In the genomic region with DNA sequence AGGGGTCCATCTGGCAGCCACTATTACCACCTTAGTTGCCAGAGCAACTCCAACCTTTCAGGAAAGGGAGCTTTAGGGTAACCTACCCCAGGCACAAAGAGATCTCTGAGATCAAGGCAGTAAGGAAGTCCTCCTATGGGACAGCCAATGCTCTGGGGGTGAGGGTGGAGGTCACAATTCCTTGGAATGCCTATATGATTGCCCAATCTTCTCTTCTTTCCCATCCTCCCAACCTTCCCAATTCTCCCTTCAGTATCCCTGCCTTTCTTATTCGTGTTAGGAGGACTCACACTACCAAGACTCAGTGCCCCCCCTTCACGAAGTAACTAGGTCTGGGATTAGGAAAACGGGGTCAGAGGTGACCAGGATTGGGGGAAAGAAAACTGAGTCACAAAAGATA, we compare ENCODE assay signal across 1 mouse cellular context.
TF ChIP-seq lines count a peak whose summit lies in the region.

No protein-coding gene starts in this region.

TF ChIP-seq in MEL, 35 proteins besides CTCF, POLR2A, EP300 and RAD21:
- TF ChIP-seq MAZ (IDR thresholded peaks at IDR 0.05; ENCODE audit: low read depth, low read length) (no peak), HCFC1 (IDR thresholded peaks at IDR 0.05; ENCODE audit: low read depth, low read length) (no peak), CHD1 (IDR thresholded peaks at IDR 0.05; ENCODE audit: low read depth, low read length) (no peak), TCF12 (IDR thresholded peaks at IDR 0.05; ENCODE audit: low read depth, low read length) (no peak), ELF1 (IDR thresholded peaks at IDR 0.05; ENCODE audit: low read depth, low read length) (no peak), ETS1 (IDR thresholded peaks at IDR 0.05; ENCODE audit: low read depth, low read length) (no peak), TAL1 (IDR thresholded peaks at IDR 0.05; ENCODE audit: low read length) (no peak), UBTF (IDR thresholded peaks at IDR 0.05; ENCODE audit: borderline replicate concordance, insufficient read depth, low read depth, low read length) (no peak), ZKSCAN1 (IDR thresholded peaks at IDR 0.05; ENCODE audit: low read depth, low read length) (no peak), GABPA (IDR thresholded peaks at IDR 0.05; ENCODE audit: low read depth, low read length) (no peak), KAT2A (conservative IDR thresholded peaks at IDR 0.05; ENCODE audit: low read depth, low read length) (no peak), USF2 (IDR thresholded peaks at IDR 0.05; ENCODE audit: borderline replicate concordance in 1 of 2, insufficient read depth in 1 of 2, low read depth in 1 of 2, low read length in 2 of 2) (no peak), TBP (IDR thresholded peaks at IDR 0.05; ENCODE audit: low read depth, low read length) (no peak)
